Mouse (Mus musculus) v-Abl transformed pro-B cells (cell line): ENCODE results near the gene Ssc4d.

Experiments used
- in situ Hi-C, 2 experiments: fragments of 400-800 bp; cut with MboI; formaldehyde crosslinking; loops; one replicate each; pipeline ENCODE4 v1.15.1; 2025; ENCODE audit not compliant: unreplicated experiment in 2 of 2

Gene Ssc4d

GRCm38 (mm10) chr5:135950710-135951412 is 23.5 kb downstream of the Ssc4d start:
- in situ Hi-C loops: no loop called here

- in situ Hi-C loops: no loop called here
These were observed 27.7 kb downstream of the Ssc4d start for GRCm38 (mm10) chr5:135946621-135947020.

- in situ Hi-C loops: no loop called here
These were observed 28.4 kb downstream of the Ssc4d start for GRCm38 (mm10) chr5:135945916-135946408.

GRCm38 (mm10) chr5:135942710-135943109 is 31.6 kb downstream of the Ssc4d start:
- in situ Hi-C loops: no loop called here

DNA sequence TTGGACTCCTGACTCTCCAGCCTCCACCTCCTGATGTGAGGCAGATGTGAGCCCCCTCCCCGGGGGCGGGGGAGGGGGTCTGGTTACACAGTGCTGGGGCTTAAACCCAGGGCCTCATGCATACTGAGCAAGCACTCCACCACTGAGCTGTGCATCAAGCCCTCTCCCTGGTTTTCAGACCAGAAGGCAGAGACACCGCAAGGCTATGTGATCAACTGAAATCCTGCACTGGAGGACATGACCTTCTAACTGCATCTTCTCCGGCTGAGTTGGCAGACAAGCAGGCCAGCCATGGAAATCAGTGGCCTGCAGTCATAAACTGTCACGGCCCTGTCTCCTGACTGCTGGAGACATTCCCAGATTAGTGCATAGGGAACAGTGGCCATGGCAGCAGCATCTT is 33.7 kb downstream of the Ssc4d start:
- in situ Hi-C loops: no loop called here

- in situ Hi-C loops: loop anchor here in 1 of 2 experiments (5.0 kb wide), 1 partner anchor 33 kb away; no protein-coding TSS in a partner anchor
These were observed 38.6 kb downstream of the Ssc4d start for GRCm38 (mm10) chr5:135935641-135936190.

DNA sequence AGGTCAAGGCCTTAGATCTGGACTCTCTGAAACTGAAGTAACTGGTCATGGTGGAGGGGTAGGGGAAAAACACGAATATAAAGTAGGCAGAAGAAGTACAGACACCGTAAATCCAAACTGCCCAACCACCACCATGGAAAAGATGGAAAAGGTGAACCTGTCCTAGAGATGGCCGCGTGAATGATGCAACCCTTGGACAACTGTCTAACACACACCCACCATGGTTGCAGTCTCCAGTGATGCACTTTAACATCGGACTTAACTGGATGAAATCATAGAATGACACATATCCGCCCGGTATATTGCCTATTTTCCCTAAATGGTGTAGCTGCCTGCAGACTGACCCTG is 39.2 kb downstream of the Ssc4d start:
- in situ Hi-C loops: loop anchor here in 1 of 2 experiments (5.0 kb wide), 1 partner anchor 33 kb away; no protein-coding TSS in a partner anchor

GRCm38 (mm10) chr5:135934481-135935175 is 39.7 kb downstream of the Ssc4d start, which contains the start of gene Ywhag:
TSS of gene Ywhag (minus strand) at chr5:135934616.
- in situ Hi-C loops: loop anchor here in 1 of 2 experiments (5.0 kb wide), 1 partner anchor 32 kb away; no protein-coding TSS in a partner anchor

- in situ Hi-C loops: no loop called here
These were observed 40.4 kb downstream of the Ssc4d start for GRCm38 (mm10) chr5:135933900-135934441.

DNA sequence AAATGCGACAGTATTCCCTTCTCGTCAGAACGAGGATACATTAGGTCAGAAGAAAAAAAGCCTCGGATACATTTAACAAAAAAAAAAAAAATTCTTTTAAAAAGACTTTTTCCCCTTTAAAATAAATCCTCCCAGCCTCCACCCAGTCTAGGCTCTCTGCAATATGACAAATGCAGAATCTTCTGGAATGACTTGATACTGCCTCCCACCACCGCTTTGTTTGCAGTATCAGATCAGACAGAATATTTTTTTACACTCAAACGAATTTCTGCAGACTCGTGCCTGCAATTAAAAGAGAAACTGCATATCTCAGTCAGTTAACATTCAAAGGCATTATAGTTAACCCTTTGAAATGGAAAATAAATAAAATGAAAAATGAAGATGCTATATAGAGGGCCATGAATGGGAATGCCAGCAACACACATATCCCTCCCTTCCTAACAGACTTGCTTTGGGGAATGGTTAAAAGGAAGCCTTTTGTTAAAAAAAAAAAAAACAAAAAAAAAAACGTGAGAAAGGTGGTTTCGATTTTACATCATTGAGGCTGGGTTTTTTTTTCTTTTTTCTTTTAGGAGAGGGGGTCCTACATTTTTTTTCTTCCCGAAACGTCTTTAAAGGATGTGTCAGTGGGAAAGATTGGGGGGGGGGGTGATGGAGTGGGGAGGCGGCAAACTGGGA is 41.0 kb downstream of the Ssc4d start:
- in situ Hi-C loops: no loop called here

DNA sequence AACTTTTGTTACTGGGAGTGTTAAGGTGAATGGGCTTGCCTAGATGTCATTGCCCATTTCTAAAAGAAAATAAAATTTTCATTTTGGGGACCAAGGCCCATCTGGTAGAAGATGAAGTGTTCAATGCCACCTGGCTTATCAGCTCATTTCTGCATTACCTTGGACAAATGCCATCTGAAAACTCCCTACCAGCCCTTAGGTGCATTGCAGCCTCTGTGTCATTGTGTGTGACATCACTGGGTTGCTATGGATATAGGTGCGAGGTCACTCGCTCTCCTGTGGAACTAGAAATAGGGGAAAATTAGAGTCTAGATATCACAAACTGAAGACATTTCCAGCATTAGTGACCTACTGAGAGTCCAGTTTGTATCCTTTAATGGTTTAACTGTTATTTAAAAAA is 42.0 kb downstream of the Ssc4d start:
- in situ Hi-C loops: no loop called here

GRCm38 (mm10) chr5:135931526-135931925 is 42.8 kb downstream of the Ssc4d start:
- in situ Hi-C loops: no loop called here

DNA sequence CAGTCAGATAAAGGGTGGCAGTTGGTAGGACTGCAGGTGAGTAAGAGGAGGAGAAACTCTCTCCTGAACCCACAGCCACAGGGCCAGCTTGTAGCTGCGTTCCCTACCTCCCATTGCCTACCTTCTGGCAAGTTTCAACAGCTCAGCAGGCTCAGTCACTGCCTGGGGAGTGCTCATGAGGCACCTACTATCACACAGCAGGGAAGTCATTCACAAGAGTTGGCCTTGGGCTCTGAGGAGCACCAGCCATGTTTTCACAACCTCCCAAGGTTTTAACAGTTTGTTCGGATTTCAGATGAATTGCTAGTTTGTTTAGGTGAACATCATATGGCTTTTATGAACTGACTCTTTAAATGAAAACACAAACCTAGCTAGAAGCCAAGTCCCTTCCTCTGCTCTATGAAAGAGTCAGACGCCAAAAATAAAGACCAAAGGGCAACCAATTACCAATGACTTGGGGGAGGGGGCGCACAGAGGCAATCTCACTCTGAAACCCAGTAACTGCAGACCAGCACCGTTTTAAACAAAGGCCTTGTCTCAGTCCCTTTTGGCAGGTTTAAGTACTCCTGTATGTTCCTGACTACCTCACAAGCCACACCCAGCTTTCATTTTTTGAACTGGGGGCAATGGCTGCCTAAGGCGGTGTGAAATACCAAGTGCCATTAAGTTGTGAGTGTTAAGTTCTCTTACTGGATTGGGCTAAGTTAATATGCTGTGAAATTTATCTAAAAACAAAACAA is 44.5 kb downstream of the Ssc4d start:
- in situ Hi-C loops: no loop called here

DNA sequence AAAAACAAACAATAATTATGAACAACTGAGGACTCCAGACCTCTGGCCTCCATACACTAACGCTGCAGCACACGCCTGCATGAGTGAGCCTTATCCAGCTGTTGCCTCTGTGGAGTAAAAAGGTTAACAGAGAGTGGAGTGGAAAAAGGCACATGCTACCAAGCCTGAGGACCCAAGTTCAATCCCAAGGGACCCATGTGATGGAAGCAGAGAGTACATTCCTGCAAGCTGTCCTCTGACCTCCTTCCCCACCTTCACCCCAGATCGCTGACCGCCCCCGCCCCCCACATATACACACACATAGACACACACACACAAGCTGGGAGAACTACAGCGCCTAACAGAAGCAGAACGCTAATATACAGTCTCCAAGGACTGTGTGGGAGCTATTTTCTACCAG is 50.4 kb downstream of the Ssc4d start:
- in situ Hi-C loops: no loop called here

DNA sequence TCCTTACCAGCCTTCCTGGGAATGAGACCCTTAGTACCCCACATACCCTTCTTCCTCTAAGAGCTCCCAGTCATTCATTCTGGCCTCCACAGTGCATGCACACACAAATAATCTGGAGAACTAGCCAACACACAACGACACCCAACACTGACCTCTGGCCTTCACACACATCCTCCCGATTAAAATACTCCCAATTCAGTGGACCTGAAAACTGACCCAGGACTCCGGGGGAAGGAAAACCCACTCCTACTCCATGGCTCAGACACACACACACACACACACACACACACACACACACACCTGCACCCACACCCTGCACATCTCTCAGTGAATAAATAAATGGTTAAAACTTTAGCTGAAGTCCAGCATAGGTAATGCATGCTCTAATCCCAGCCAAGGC is 54.4 kb downstream of the Ssc4d start:
- in situ Hi-C loops: no loop called here

GRCm38 (mm10) chr5:135918593-135918992 is 55.7 kb downstream of the Ssc4d start:
- in situ Hi-C loops: no loop called here

DNA sequence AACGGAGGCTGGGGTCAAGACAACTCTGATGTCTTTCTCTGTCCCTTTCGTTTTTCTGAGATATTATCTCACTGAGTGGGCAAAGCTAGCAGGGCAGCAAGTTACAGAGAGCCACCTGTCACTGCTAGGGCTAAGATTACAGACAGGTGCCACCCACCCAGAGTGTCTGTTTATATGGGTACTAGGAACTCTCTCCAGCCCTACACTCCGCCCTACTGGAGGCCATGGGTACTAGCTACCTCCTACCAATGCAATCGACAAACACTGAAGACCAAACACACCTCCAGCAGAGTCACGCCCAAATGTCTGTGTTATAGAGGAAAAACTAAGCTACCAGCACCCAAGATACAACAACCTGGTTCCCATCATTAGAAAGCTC is 56.3 kb downstream of the Ssc4d start:
- in situ Hi-C loops: no loop called here

GRCm38 (mm10) chr5:135917327-135918058 is 56.8 kb downstream of the Ssc4d start:
- in situ Hi-C loops: no loop called here

- in situ Hi-C loops: no loop called here
These were observed 57.7 kb downstream of the Ssc4d start for GRCm38 (mm10) chr5:135916601-135917000.
